Comparison of ENCODE assay signal across 31 mouse cellular contexts in genomic region chr14:21152055-21152454, GRCm38 (mm10).
DNase-seq lines count a peak whose midpoint lies in the region; ATAC-seq and TF ChIP-seq lines count a peak whose summit lies in the region.
"Had no signal": no experiment of that assay in that cellular context is flagged by ENCODE, and none has a peak within 500 bp of the region (broad histone marks: within the 10 kb centered on the region; RNA-seq: fewer than 3 reads in every experiment).

No protein-coding gene starts in this region.

- no peak overlapping the region for H3K4me2 ChIP-seq in limb, embryonic 12.5 days
- H3K4me2 ChIP-seq in lung, embryonic 14.5 days, result no peak overlapping the region
- H3K4me2 ChIP-seq in limb, embryonic 14.5 days (replicated peaks; ENCODE audit: low read depth, low read length, severe bottlenecking), result no peak overlapping the region
- H3K4me2 ChIP-seq: embryonic facial prominence, embryonic 13.5 days; forebrain, embryonic 12.5 days; forebrain, embryonic 15.5 days; heart, embryonic 12.5 days; heart, embryonic 15.5 days; hindbrain, embryonic 13.5 days had no signal

- no peaks in the 10 kb centered on the region for H3K9me3 ChIP-seq in limb, embryonic 12.5 days
- no peaks in the 10 kb centered on the region for H3K9me3 ChIP-seq in limb, embryonic 10.5 days (replicated peaks)
- no peaks in the 10 kb centered on the region for H3K9me3 ChIP-seq in lung, embryonic 14.5 days (ENCODE audit: low read depth, low read length)
- H3K9me3 ChIP-seq in limb, embryonic 14.5 days (ENCODE audit: control insufficient read depth, low read length), result no peaks in the 10 kb centered on the region
- H3K9me3 ChIP-seq: embryonic facial prominence, embryonic 10.5 days; embryonic facial prominence, embryonic 13.5 days; forebrain, embryonic 12.5 days; forebrain, embryonic 15.5 days; G1E; heart, embryonic 12.5 days; heart, embryonic 15.5 days; hindbrain, embryonic 10.5 days; hindbrain, embryonic 13.5 days had no signal

- no peak for TF ChIP-seq CTCF in lung, embryonic 14.5 days (IDR thresholded peaks at IDR 0.05; ENCODE audit: low read depth)

- H3K27ac ChIP-seq in limb, embryonic 12.5 days, result no peak overlapping the region
- H3K27ac ChIP-seq in limb, embryonic 10.5 days, result no peak overlapping the region
- no peak overlapping the region for H3K27ac ChIP-seq in lung, embryonic 14.5 days (ENCODE audit: low read depth)
- H3K27ac ChIP-seq in limb, embryonic 14.5 days (replicated peaks; ENCODE audit: low read depth, low read length), result no peak overlapping the region
- H3K27ac ChIP-seq: embryonic facial prominence, embryonic 10.5 days; embryonic facial prominence, embryonic 13.5 days; forebrain, embryonic 12.5 days; forebrain, embryonic 15.5 days; heart, embryonic 15.5 days; hindbrain, embryonic 10.5 days; hindbrain, embryonic 13.5 days had no signal

- peaks cover 14% of the 10 kb centered on the region for H3K4me1 ChIP-seq in limb, embryonic 12.5 days (replicated peaks)
- peaks cover 8% of the 10 kb centered on the region for H3K4me1 ChIP-seq in limb, embryonic 10.5 days
- H3K4me1 ChIP-seq in lung, embryonic 14.5 days (ENCODE audit: insufficient read depth), result no peaks in the 10 kb centered on the region
- peaks cover 16% of the 10 kb centered on the region for H3K4me1 ChIP-seq in limb, embryonic 14.5 days (ENCODE audit: control insufficient read depth, insufficient read depth, low read length)
- H3K4me1 ChIP-seq: forebrain, embryonic 12.5 days; forebrain, embryonic 15.5 days; hindbrain, embryonic 10.5 days; hindbrain, embryonic 13.5 days had no signal

- no peak for TF ChIP-seq POLR2A in limb, embryonic 14.5 days (IDR thresholded peaks at IDR 0.05; ENCODE audit: borderline replicate concordance, extremely low read depth, insufficient read depth, insufficient read length)

- no peaks in the 10 kb centered on the region for H3K27me3 ChIP-seq in limb, embryonic 12.5 days
- H3K27me3 ChIP-seq in limb, embryonic 10.5 days (ENCODE audit: low read depth, poor library complexity, severe bottlenecking), result no peaks in the 10 kb centered on the region
- H3K27me3 ChIP-seq in lung, embryonic 14.5 days (ENCODE audit: insufficient read depth, low read length), result no peaks in the 10 kb centered on the region
- H3K27me3 ChIP-seq in limb, embryonic 14.5 days (ENCODE audit: control insufficient read depth, insufficient read depth, low read length), result no peaks in the 10 kb centered on the region
- H3K27me3 ChIP-seq: CH12.LX; embryonic facial prominence, embryonic 13.5 days; forebrain, embryonic 12.5 days; forebrain, embryonic 15.5 days; heart, embryonic 12.5 days; heart, embryonic 15.5 days; hindbrain, embryonic 13.5 days; Patski had no signal

- ATAC-seq in limb, embryonic 12.5 days (ENCODE audit: insufficient number of reproducible peaks, insufficient read depth, low FRiP score, low TSS enrichment, low read depth), result peak; percentile 71; the same call in 1 of the 2 replicates
- ATAC-seq in lung, embryonic 14.5 days (ENCODE audit: insufficient read depth), result no peak
- ATAC-seq in limb, embryonic 14.5 days (ENCODE audit: low FRiP score, low read depth), result peak; percentile 68; the same call in 1 of the 2 replicates
- ATAC-seq: forebrain, embryonic 15.5 days; hindbrain, embryonic 16.5 days; Patski had no signal

- H3K4me3 ChIP-seq in limb, embryonic 12.5 days (replicated peaks), result no peak overlapping the region
- H3K4me3 ChIP-seq in limb, embryonic 10.5 days, result no peak overlapping the region
- no peak overlapping the region for H3K4me3 ChIP-seq in lung, embryonic 14.5 days (ENCODE audit: low read depth, low read length)
- no peak overlapping the region for H3K4me3 ChIP-seq in limb, embryonic 14.5 days (replicated peaks; ENCODE audit: low read length)
- H3K4me3 ChIP-seq: embryonic facial prominence, embryonic 10.5 days; embryonic facial prominence, embryonic 13.5 days; erythroblast, embryonic 14.5 days; forebrain, embryonic 12.5 days; forebrain, embryonic 15.5 days; heart, embryonic 12.5 days; heart, embryonic 15.5 days; hindbrain, embryonic 10.5 days; hindbrain, embryonic 13.5 days had no signal

- H3K9ac ChIP-seq in limb, embryonic 12.5 days (replicated peaks), result no peak overlapping the region
- H3K9ac ChIP-seq in lung, embryonic 14.5 days, result no peak overlapping the region
- H3K9ac ChIP-seq in limb, embryonic 14.5 days (ENCODE audit: low read depth, low read length, severe bottlenecking), result no peak overlapping the region
- H3K9ac ChIP-seq: embryonic facial prominence, embryonic 13.5 days; forebrain, embryonic 12.5 days; forebrain, embryonic 15.5 days; heart, embryonic 12.5 days; heart, embryonic 15.5 days; hindbrain, embryonic 13.5 days had no signal

- DNase-seq in limb, embryonic 10.5 days (ENCODE audit: low spot score), result no peak
- DNase-seq in lung, embryonic 14.5 days, result peak; percentile 18
- DNase-seq in lung, postnatal 25 days (ENCODE audit: low spot score), result no peak
- peak; percentile 18 for DNase-seq in large intestine, adult 2 months (ENCODE audit: low read depth, low spot score)
- peak; percentile 38 for DNase-seq in limb, embryonic 14.5 days (ENCODE audit: low spot score)
- DNase-seq in frontal cortex, postnatal 36 days (ENCODE audit: low spot score in 2 of 2), result no peak
- DNase-seq: adrenal gland, postnatal 10 days; adrenal gland, postnatal 36 days; B cell, adult 2 months; cerebellum, adult 18-20 months; cerebellum, adult 9-11 months; cerebellum, postnatal 36 days; embryo, embryonic 11 days; gastrocnemius, postnatal 25 days; heart, adult 18-20 months; heart, postnatal 10 days; heart, postnatal 36 days had no signal

- no peaks in the 10 kb centered on the region for H3K36me3 ChIP-seq in limb, embryonic 12.5 days
- H3K36me3 ChIP-seq in limb, embryonic 10.5 days, result no peaks in the 10 kb centered on the region
- no peaks in the 10 kb centered on the region for H3K36me3 ChIP-seq in lung, embryonic 14.5 days (ENCODE audit: insufficient read depth)
- no peaks in the 10 kb centered on the region for H3K36me3 ChIP-seq in limb, embryonic 14.5 days (ENCODE audit: control insufficient read depth, insufficient read depth, low read length)
- H3K36me3 ChIP-seq: embryonic facial prominence, embryonic 10.5 days; embryonic facial prominence, embryonic 13.5 days; forebrain, embryonic 12.5 days; forebrain, embryonic 15.5 days; heart, embryonic 12.5 days; heart, embryonic 15.5 days; hindbrain, embryonic 10.5 days; hindbrain, embryonic 13.5 days had no signal

- 40% methylated on average over 6 of the region's 6 CpGs for WGBS in limb, embryonic 12.5 days
- WGBS in limb, embryonic 10.5 days, result 95% methylated on average over 6 of the region's 6 CpGs
- WGBS in lung, embryonic 14.5 days, result 74% methylated on average over 6 of the region's 6 CpGs
- WGBS in large intestine, adult 2 months, result 30% methylated on average over 6 of the region's 6 CpGs
- WGBS in limb, embryonic 14.5 days, result 25% methylated on average over 6 of the region's 6 CpGs

Comparison
In these comparisons a context has a peak if more than half of its experiments do, and no peak if none do; other contexts are left out.
1. DNase-seq: peak in lung, embryonic 14.5 days (single experiment), large intestine, adult 2 months (single experiment) and limb, embryonic 14.5 days (single experiment); none in limb, embryonic 10.5 days (single experiment), lung, postnatal 25 days (single experiment) and frontal cortex, postnatal 36 days (0 of 2).